ENCODE assay signal across 20 mouse cellular contexts in the genomic region with DNA sequence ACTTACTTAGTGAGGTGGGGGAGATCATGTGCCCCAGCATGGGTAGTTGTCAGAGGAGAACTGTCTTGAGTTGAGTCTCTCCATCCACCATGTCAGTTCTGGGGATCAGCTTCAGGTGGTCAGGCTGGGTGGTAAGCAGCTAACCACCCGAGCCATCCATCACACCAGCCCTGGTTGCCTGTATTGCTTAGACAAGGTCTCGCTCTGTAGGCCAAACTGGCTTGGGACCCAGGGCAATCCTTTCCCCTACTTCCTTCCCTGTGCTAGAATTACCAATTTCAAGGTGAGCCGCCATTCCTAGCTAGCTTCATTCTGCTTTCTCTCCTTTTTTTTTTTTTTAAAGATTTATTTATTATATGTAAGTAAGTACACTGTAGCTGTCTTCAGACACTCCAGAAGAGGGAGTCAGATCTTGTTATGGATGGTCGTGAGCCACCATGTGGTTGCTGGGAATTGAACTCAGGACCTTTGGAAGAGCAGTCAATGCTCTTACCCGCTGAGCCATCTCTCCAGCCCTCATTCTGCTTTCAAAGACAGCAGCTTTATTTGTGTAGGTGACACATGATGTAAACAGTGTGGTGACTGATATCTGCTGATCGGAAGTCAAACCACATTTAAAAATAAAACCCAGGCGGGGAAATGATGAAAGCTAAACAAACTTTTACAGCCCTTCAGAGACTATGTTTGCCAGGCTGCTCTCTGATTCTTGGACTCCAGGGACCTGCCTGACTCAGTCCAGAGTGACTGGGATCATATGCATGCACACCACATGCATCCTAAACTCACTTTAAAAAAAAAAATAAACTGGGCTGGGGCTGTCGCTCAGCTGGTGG. TPM values are rescaled to one million over a fixed set of nuclear protein-coding genes. Genes with fewer than 3 reads are reported as not detected.
A peak's percentile ranks its signal among the peaks of the same experiment; 100 is the strongest.
DNase-seq lines count a peak whose midpoint lies in the region; ATAC-seq and TF ChIP-seq lines count a peak whose summit lies in the region.
"Had no signal": no experiment of that assay in that cellular context is flagged by ENCODE, and none has a peak within 500 bp of the region (broad histone marks: within the 10 kb centered on the region; RNA-seq: fewer than 3 reads in every experiment).

No protein-coding gene starts in this region.

- H3K27ac ChIP-seq in liver, postnatal 0 days (ENCODE audit: low read depth) = no peak overlapping the region
- H3K27ac ChIP-seq in liver, embryonic 11.5 days (ENCODE audit: low read depth, low read length) = no peak overlapping the region
- no peak overlapping the region for H3K27ac ChIP-seq in hindbrain, embryonic 14.5 days
- H3K27ac ChIP-seq: embryonic facial prominence, embryonic 12.5 days; forebrain, embryonic 15.5 days; hindbrain, embryonic 15.5 days; midbrain, embryonic 13.5 days had no signal

- WGBS in liver, postnatal 0 days (ENCODE audit: insufficient replicate concordance) = 55% methylated on average over 8 of the region's 8 CpGs
- WGBS in liver, embryonic 11.5 days = 60% methylated on average over 8 of the region's 8 CpGs
- WGBS in hindbrain, embryonic 14.5 days = 85% methylated on average over 8 of the region's 8 CpGs

- ATAC-seq in liver, postnatal 0 days = peak; percentile 17
- ATAC-seq in liver, embryonic 11.5 days (replicated peaks; ENCODE audit: low FRiP score) = no peak
- peak; percentile 28 for ATAC-seq in activated CD4-positive, CD25-positive, alpha-beta regulatory T cell, adult 4 months
- no peak for ATAC-seq in hindbrain, embryonic 14.5 days (ENCODE audit: low FRiP score)
- ATAC-seq: forebrain, embryonic 15.5 days; midbrain, embryonic 13.5 days had no signal

- no peak for TF ChIP-seq CTCF in liver, postnatal 0 days (IDR thresholded peaks at IDR 0.05; ENCODE audit: low read depth)

- H3K9ac ChIP-seq in liver, postnatal 0 days (replicated peaks) = no peak overlapping the region
- H3K9ac ChIP-seq in liver, embryonic 11.5 days (ENCODE audit: low read depth, low read length) = no peak overlapping the region
- no peak overlapping the region for H3K9ac ChIP-seq in hindbrain, embryonic 14.5 days
- H3K9ac ChIP-seq: embryonic facial prominence, embryonic 12.5 days; forebrain, embryonic 15.5 days; hindbrain, embryonic 15.5 days; midbrain, embryonic 13.5 days had no signal

- no peak overlapping the region for H3K4me3 ChIP-seq in liver, postnatal 0 days (ENCODE audit: low read depth, low read length)
- H3K4me3 ChIP-seq in liver, embryonic 11.5 days (ENCODE audit: low read depth, low read length) = no peak overlapping the region
- no peak overlapping the region for H3K4me3 ChIP-seq in hindbrain, embryonic 14.5 days (replicated peaks; ENCODE audit: low read length)
- H3K4me3 ChIP-seq: embryonic facial prominence, embryonic 12.5 days; forebrain, embryonic 15.5 days; hindbrain, embryonic 15.5 days; midbrain, embryonic 13.5 days had no signal

- TF ChIP-seq EP300 in liver, postnatal 0 days (IDR thresholded peaks at IDR 0.05; ENCODE audit: low read depth) = no peak

- no peaks in the 10 kb centered on the region for H3K4me1 ChIP-seq in liver, postnatal 0 days (ENCODE audit: insufficient read depth)
- no peaks in the 10 kb centered on the region for H3K4me1 ChIP-seq in liver, embryonic 11.5 days (replicated peaks; ENCODE audit: control insufficient read depth, insufficient read depth, low read length)
- no peaks in the 10 kb centered on the region for H3K4me1 ChIP-seq in hindbrain, embryonic 14.5 days (replicated peaks; ENCODE audit: control insufficient read depth, insufficient read depth, low read length)

- H3K27me3 ChIP-seq in liver, postnatal 0 days (ENCODE audit: insufficient read depth, low read length) = no peaks in the 10 kb centered on the region
- H3K27me3 ChIP-seq in liver, embryonic 11.5 days (replicated peaks; ENCODE audit: control insufficient read depth, insufficient read depth, low read length) = no peaks in the 10 kb centered on the region
- H3K27me3 ChIP-seq in hindbrain, embryonic 14.5 days (ENCODE audit: control insufficient read depth, insufficient read depth, low read length) = no peaks in the 10 kb centered on the region
- H3K27me3 ChIP-seq: embryonic facial prominence, embryonic 12.5 days; forebrain, embryonic 15.5 days; hindbrain, embryonic 15.5 days had no signal

- H3K36me3 ChIP-seq in liver, postnatal 0 days (replicated peaks; ENCODE audit: insufficient read depth, low read length) = no peaks in the 10 kb centered on the region
- no peaks in the 10 kb centered on the region for H3K36me3 ChIP-seq in liver, embryonic 11.5 days (ENCODE audit: control insufficient read depth, insufficient read depth, low read length)
- H3K36me3 ChIP-seq in hindbrain, embryonic 14.5 days (replicated peaks; ENCODE audit: control insufficient read depth, insufficient read depth) = no peaks in the 10 kb centered on the region
- H3K36me3 ChIP-seq: embryonic facial prominence, embryonic 12.5 days; forebrain, embryonic 15.5 days; G1E; hindbrain, embryonic 15.5 days; midbrain, embryonic 13.5 days had no signal

- DNase-seq in liver, postnatal 0 days = no peak
- DNase-seq in liver, embryonic 11.5 days (ENCODE audit: low spot score) = no peak
- DNase-seq in CD4-positive helper T cell, adult 2 months (ENCODE audit: low read depth, low spot score) = peak; percentile 34
- peak; percentile 60 for DNase-seq in lung, postnatal 36 days
- DNase-seq in frontal cortex, adult 2 months (ENCODE audit: extremely low spot score in 1 of 2, low spot score in 1 of 2) = no peak
- no peak for DNase-seq in hindbrain, embryonic 14.5 days (ENCODE audit: low spot score)
- no peak for DNase-seq in cerebellum, postnatal 25 days
- DNase-seq: adrenal gland, postnatal 25 days; cerebellum, adult 8-10 months; heart, adult 18-20 months; kidney, adult 18-20 months; kidney, postnatal 10 days; layer of hippocampus, postnatal 36 days; retina, postnatal 1 day had no signal

- H3K9me3 ChIP-seq in liver, postnatal 0 days (ENCODE audit: low read length) = no peaks in the 10 kb centered on the region
- H3K9me3 ChIP-seq in liver, embryonic 11.5 days (ENCODE audit: control insufficient read depth, low read length) = no peaks in the 10 kb centered on the region
- no peaks in the 10 kb centered on the region for H3K9me3 ChIP-seq in hindbrain, embryonic 14.5 days (ENCODE audit: control insufficient read depth, low read length)
- H3K9me3 ChIP-seq: embryonic facial prominence, embryonic 12.5 days; forebrain, embryonic 15.5 days; hindbrain, embryonic 15.5 days; midbrain, embryonic 13.5 days had no signal

- H3K4me2 ChIP-seq in liver, postnatal 0 days (ENCODE audit: low read depth, low read length) = no peak overlapping the region
- no peak overlapping the region for H3K4me2 ChIP-seq in liver, embryonic 11.5 days
- H3K4me2 ChIP-seq in hindbrain, embryonic 14.5 days (replicated peaks) = no peak overlapping the region
- H3K4me2 ChIP-seq: embryonic facial prominence, embryonic 12.5 days; forebrain, embryonic 15.5 days; hindbrain, embryonic 15.5 days; midbrain, embryonic 13.5 days had no signal

RNA-seq across cellular contexts. Expression of a gene that starts 56.2 kb away (rescaled TPM):
- polyA plus RNA-seq in liver, postnatal 0 days (2015; fragmentation: Nextera tagmentation; extraction: Ambion mirVana) = 12.6 and 16.4 TPM in 2 replicates
- 26.6 and 30.8 TPM in 2 replicates for polyA plus RNA-seq in liver, embryonic 11.5 days (2014; fragmentation: Nextera tagmentation; extraction: Ambion mirVana)
- 10 to 100 TPM; 38.4 to 58.2 TPM for polyA plus RNA-seq in activated CD4-positive, CD25-positive, alpha-beta regulatory T cell, adult 4 months (2017; shearing (Covaris generic))
- 2.9 and 3.8 TPM in 2 replicates for polyA plus RNA-seq in frontal cortex, adult 2 months (2012; rRNA removed)
- 11.8 and 12.0 TPM in 2 replicates for polyA plus RNA-seq in hindbrain, embryonic 14.5 days (2014; fragmentation: Nextera tagmentation; extraction: Ambion mirVana)

Comparison
In these comparisons a context has a peak if more than half of its experiments do, and no peak if none do; other contexts are left out.
1. ATAC-seq: peak in liver, postnatal 0 days (single experiment) and activated CD4-positive, CD25-positive, alpha-beta regulatory T cell, adult 4 months (single experiment); none in liver, embryonic 11.5 days (single experiment) and hindbrain, embryonic 14.5 days (single experiment).
2. DNase-seq: peak in CD4-positive helper T cell, adult 2 months (single experiment) and lung, postnatal 36 days (single experiment); none in liver, postnatal 0 days (single experiment), liver, embryonic 11.5 days (single experiment), frontal cortex, adult 2 months (0 of 2), hindbrain, embryonic 14.5 days (single experiment) and cerebellum, postnatal 25 days (0 of 2).